Mouse (Mus musculus) olfactory bulb, adult 2 months (tissue): ENCODE measurements around the gene Crlf2.

ENCODE experiments used
- CTCF ChIP-seq: fragments of 200-500 bp; IDR thresholded peaks from 2 replicates; pipeline ENCODE4 v1.5.1; 2012; ENCODE audit warnings: low read depth, mild to moderate bottlenecking, low read length, moderate library complexity; ENCODE audit not compliant: insufficient read depth
- POLR2A ChIP-seq: fragments of 200-500 bp; IDR thresholded peaks from 2 replicates; pipeline ENCODE4 v1.6.1; 2012; ENCODE audit warnings: mild to moderate bottlenecking, low read depth, low read length, moderate library complexity; ENCODE audit not compliant: insufficient read depth

DNA sequence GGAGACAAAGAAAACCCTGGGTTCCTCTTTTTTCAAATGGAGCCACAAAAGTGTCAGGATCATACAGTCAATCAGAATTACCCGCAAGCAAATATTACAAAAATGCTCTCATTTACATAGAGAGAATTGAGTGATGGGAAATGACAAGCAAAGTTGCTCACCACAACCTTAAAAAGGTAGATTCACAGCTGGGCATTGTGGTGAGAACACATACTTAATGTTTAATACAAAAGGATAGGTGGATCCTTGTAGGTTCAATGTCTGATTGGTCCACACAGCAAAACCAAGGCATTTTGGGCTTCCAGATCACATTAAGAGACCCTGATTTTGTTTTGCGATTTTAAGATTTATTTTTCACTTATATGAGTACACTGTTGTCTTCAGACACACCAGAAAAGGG, 11.7 kb downstream of the Crlf2 start:
- no peak for TF ChIP-seq POLR2A
- TF ChIP-seq CTCF = no peak
